Mouse (Mus musculus): ENCODE results near the gene Wbp2nl. TPM values are rescaled to one million over a fixed set of nuclear protein-coding genes. Genes with fewer than 3 reads are reported as not detected.

Gene Wbp2nl
- polyA plus RNA-seq, 2 experiments, result 0.10 to 0.11 TPM

DNA sequence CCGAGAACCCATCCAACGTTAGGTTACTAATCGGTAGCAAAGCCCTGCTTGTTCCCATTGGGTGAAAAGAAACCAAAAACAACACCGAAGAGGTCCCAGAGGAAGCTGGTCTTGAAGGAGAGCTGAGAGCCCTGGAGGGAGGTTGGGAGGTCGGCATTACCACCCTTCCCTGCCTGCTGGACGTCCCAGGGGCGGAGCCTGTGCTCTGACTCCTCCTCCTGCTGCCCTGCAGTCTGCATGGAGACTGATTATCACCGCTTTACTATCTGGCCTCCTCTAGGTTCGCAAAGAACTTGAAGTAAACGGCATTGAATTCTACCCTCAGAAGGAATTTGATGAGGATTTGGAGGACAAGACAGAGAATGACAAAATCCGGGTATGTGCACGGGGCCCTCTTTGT, 12.6 kb upstream of the Wbp2nl start:
- Histone ChIP-seq H3K27ac (no peak overlapping the region), H3K36me3 (replicated peaks; ENCODE audit: control insufficient read depth, insufficient read depth, low read depth) (no peaks in the 10 kb centered on the region), H3K4me2 (ENCODE audit: low read depth) (no peak overlapping the region; the same call in 1 of the 2 replicates), H3K9me3 (ENCODE audit: control insufficient read depth, low read length) (no peaks in the 10 kb centered on the region), H3K27me3 (ENCODE audit: control insufficient read depth, insufficient read depth, low read length) (no peaks in the 10 kb centered on the region), H3K9ac (replicated peaks) (no peak overlapping the region), H3K4me1 (replicated peaks; ENCODE audit: control insufficient read depth in 2 of 2, insufficient read depth in 2 of 2, low read length in 1 of 2) (no peaks in the 10 kb centered on the region), H3K4me3 (ENCODE audit: insufficient read depth in 1 of 2, low read depth in 2 of 2, low read length in 2 of 2) (no peak overlapping the region)
- DNase-seq (ENCODE audit: low read depth in 3 of 3, low spot score in 3 of 3) (no peak), ATAC-seq (ENCODE audit: insufficient read depth) (peak; percentile 69)
- 29% methylated on average over 12 of the region's 12 CpGs for WGBS (ENCODE audit: insufficient replicate concordance)
- TF ChIP-seq EP300 (IDR thresholded peaks at IDR 0.05; ENCODE audit: low read depth) (no peak), CTCF (IDR thresholded peaks at IDR 0.05; ENCODE audit: low read depth) (no peak)

GRCm38 (mm10) chr15:82290252-82290651, 8.5 kb upstream of the Wbp2nl start:
- no peak for ATAC-seq (ENCODE audit: insufficient read depth)

GRCm38 (mm10) chr15:82292851-82293250, 5.9 kb upstream of the Wbp2nl start:
- no peak overlapping the region for H3K9ac ChIP-seq (replicated peaks)
- no peak overlapping the region for H3K27ac ChIP-seq
- H3K4me2 ChIP-seq (ENCODE audit: low read depth), result no peak overlapping the region
- ATAC-seq (ENCODE audit: insufficient read depth) (no peak), DNase-seq (ENCODE audit: low read depth in 3 of 3, low spot score in 3 of 3) (no peak)
- H3K4me3 ChIP-seq (ENCODE audit: insufficient read depth in 1 of 2, low read depth in 2 of 2, low read length in 2 of 2), result no peak overlapping the region
- H3K4me1 ChIP-seq (replicated peaks; ENCODE audit: control insufficient read depth in 2 of 2, insufficient read depth in 2 of 2, low read length in 1 of 2), result peaks cover 0 to 10% of the 10 kb centered on the region in 2 experiments; a peak in 2 of 4 replicates
- TF ChIP-seq EP300 (IDR thresholded peaks at IDR 0.05; ENCODE audit: low read depth) (no peak), CTCF (IDR thresholded peaks at IDR 0.05; ENCODE audit: low read depth) (no peak)
- H3K36me3 ChIP-seq (replicated peaks; ENCODE audit: control insufficient read depth, insufficient read depth, low read depth), result no peaks in the 10 kb centered on the region
- no peaks in the 10 kb centered on the region for H3K9me3 ChIP-seq (ENCODE audit: control insufficient read depth, low read length)
- 34% methylated on average over 5 of the region's 5 CpGs for WGBS (ENCODE audit: insufficient replicate concordance)
- peaks cover 4% of the 10 kb centered on the region; the same call in 1 of the 2 replicates for H3K27me3 ChIP-seq (ENCODE audit: control insufficient read depth, insufficient read depth, low read length)

More at GRCm38 (mm10) chr15:82290252-82290651, 8.5 kb upstream of the Wbp2nl start:
- DNase-seq (ENCODE audit: low read depth in 3 of 3, low spot score in 3 of 3), result no peak
- no peak overlapping the region for H3K9ac ChIP-seq (replicated peaks)
- no peak overlapping the region for H3K27ac ChIP-seq
- WGBS (ENCODE audit: insufficient replicate concordance), result 66% methylated on average over 7 of the region's 7 CpGs
- TF ChIP-seq EP300 (IDR thresholded peaks at IDR 0.05; ENCODE audit: low read depth), result no peak
- no peak for TF ChIP-seq CTCF (IDR thresholded peaks at IDR 0.05; ENCODE audit: low read depth)
- no peaks in the 10 kb centered on the region for H3K36me3 ChIP-seq (replicated peaks; ENCODE audit: control insufficient read depth, insufficient read depth, low read depth)
- peaks cover 4% of the 10 kb centered on the region; the same call in 1 of the 2 replicates for H3K27me3 ChIP-seq (ENCODE audit: control insufficient read depth, insufficient read depth, low read length)
- H3K9me3 ChIP-seq (ENCODE audit: control insufficient read depth, low read length), result no peaks in the 10 kb centered on the region
- no peak overlapping the region for H3K4me2 ChIP-seq (ENCODE audit: low read depth)
- H3K4me1 ChIP-seq (replicated peaks; ENCODE audit: control insufficient read depth in 2 of 2, insufficient read depth in 2 of 2, low read length in 1 of 2), result peaks cover 0 to 10% of the 10 kb centered on the region in 2 experiments; a peak in 2 of 4 replicates
- no peak overlapping the region for H3K4me3 ChIP-seq (ENCODE audit: insufficient read depth in 1 of 2, low read depth in 2 of 2, low read length in 2 of 2)

DNA sequence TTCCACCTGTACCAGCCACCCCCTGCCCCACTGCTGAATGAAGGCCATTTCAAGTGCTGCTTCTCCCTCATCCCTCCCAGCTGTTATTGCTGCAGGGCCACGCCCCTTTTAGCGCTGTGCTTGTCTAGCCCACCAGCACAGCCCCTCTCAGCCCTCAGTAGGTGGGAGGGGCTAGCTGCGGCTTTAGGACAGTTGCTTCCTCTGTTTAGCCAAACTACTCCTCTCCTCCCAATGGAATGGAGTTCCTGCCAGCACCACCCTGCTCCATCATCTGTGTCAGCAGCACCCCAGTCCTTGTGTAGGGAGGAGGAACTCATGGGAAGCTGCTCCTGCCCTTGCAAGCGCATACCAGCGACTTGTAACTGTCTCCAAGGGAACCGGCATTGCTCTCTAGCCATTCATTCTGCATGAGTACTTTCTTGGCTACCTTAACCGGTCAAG, 5.5 kb upstream of the Wbp2nl start:
- Histone ChIP-seq H3K9me3 (ENCODE audit: control insufficient read depth, low read length) (no peaks in the 10 kb centered on the region), H3K27ac (no peak overlapping the region), H3K4me1 (replicated peaks; ENCODE audit: control insufficient read depth in 2 of 2, insufficient read depth in 2 of 2, low read length in 1 of 2) (peaks cover 0 to 10% of the 10 kb centered on the region in 2 experiments; a peak in 2 of 4 replicates), H3K4me2 (ENCODE audit: low read depth) (no peak overlapping the region), H3K36me3 (replicated peaks; ENCODE audit: control insufficient read depth, insufficient read depth, low read depth) (no peaks in the 10 kb centered on the region), H3K27me3 (ENCODE audit: control insufficient read depth, insufficient read depth, low read length) (peaks cover 4% of the 10 kb centered on the region; the same call in 1 of the 2 replicates), H3K4me3 (ENCODE audit: insufficient read depth in 1 of 2, low read depth in 2 of 2, low read length in 2 of 2) (no peak overlapping the region), H3K9ac (replicated peaks) (no peak overlapping the region)
- no peak for ATAC-seq (ENCODE audit: insufficient read depth)
- WGBS (ENCODE audit: insufficient replicate concordance), result 27% methylated on average over 7 of the region's 7 CpGs
- no peak for DNase-seq (ENCODE audit: low read depth in 3 of 3, low spot score in 3 of 3)
- no peak for TF ChIP-seq CTCF (IDR thresholded peaks at IDR 0.05; ENCODE audit: low read depth)
- no peak for TF ChIP-seq EP300 (IDR thresholded peaks at IDR 0.05; ENCODE audit: low read depth)

- H3K27ac ChIP-seq, result no peak overlapping the region
- H3K4me2 ChIP-seq (ENCODE audit: low read depth), result no peak overlapping the region
- H3K9me3 ChIP-seq (ENCODE audit: control insufficient read depth, low read length), result no peaks in the 10 kb centered on the region
- TF ChIP-seq EP300 (IDR thresholded peaks at IDR 0.05; ENCODE audit: low read depth), result no peak
- peak; percentile 75 for TF ChIP-seq CTCF (IDR thresholded peaks at IDR 0.05; ENCODE audit: low read depth)
- no peak overlapping the region for H3K9ac ChIP-seq (replicated peaks)
- DNase-seq (ENCODE audit: low read depth in 3 of 3, low spot score in 3 of 3) (no peak), ATAC-seq (ENCODE audit: insufficient read depth) (no peak)
- H3K27me3 ChIP-seq (ENCODE audit: control insufficient read depth, insufficient read depth, low read length), result peaks cover 4% of the 10 kb centered on the region; the same call in 1 of the 2 replicates
- no peak overlapping the region for H3K4me3 ChIP-seq (ENCODE audit: insufficient read depth in 1 of 2, low read depth in 2 of 2, low read length in 2 of 2)
- no peaks in the 10 kb centered on the region for H3K36me3 ChIP-seq (replicated peaks; ENCODE audit: control insufficient read depth, insufficient read depth, low read depth)
- H3K4me1 ChIP-seq (replicated peaks; ENCODE audit: control insufficient read depth in 2 of 2, insufficient read depth in 2 of 2, low read length in 1 of 2), result peaks cover 0 to 10% of the 10 kb centered on the region in 2 experiments; a peak in 2 of 4 replicates
- 41% methylated on average over 8 of the region's 8 CpGs for WGBS (ENCODE audit: insufficient replicate concordance)
These were observed 4.7 kb upstream of the Wbp2nl start for GRCm38 (mm10) chr15:82294059-82294458.
